8 mouse cellular contexts compared by ENCODE assay signal in genomic region chr2:175338097-175338496, GRCm38 (mm10). TPM values are rescaled to one million over a fixed set of nuclear protein-coding genes. Genes with fewer than 3 reads are reported as not detected.
DNase-seq lines count a peak whose midpoint lies in the region; ATAC-seq lines count a peak whose summit lies in the region.
"Not testable (repeated sequence)": the region's sequence is repeated elsewhere in the genome, so short reads cannot be mapped to it uniquely, and the experiment has no call there.

Gene Gm4631, minus strand, starts transcription at chr2:175338197.

- no CpG with 5 or more reads among the region's 8 CpGs for WGBS in embryonic facial prominence, embryonic 13.5 days
- no CpG with 5 or more reads among the region's 8 CpGs for WGBS in kidney, embryonic 15.5 days
- whole genome bisulfite sequencing in stomach, embryonic 14.5 days = no CpG with 5 or more reads among the region's 8 CpGs

- H3K9ac ChIP-seq in embryonic facial prominence, embryonic 13.5 days; kidney, embryonic 15.5 days; stomach, embryonic 14.5 days (replicated peaks; ENCODE audit: low read depth, low read length): not testable (repeated sequence)

- DNase-seq in adrenal gland, postnatal 10 days; gastrocnemius, postnatal 10 days; heart, postnatal 14 days; left cerebral cortex, postnatal 25 days (ENCODE audit: low spot score in 2 of 2): not testable (repeated sequence)

- not testable (repeated sequence) for H3K4me1 ChIP-seq in embryonic facial prominence, embryonic 13.5 days; kidney, embryonic 15.5 days; stomach, embryonic 14.5 days (ENCODE audit: control insufficient read depth, insufficient read depth, low read length)

- intact Hi-C loops in heart, postnatal 14 days (cut with DNase I); left cerebral cortex, postnatal 25 days (cut with DNase I): not testable (repeated sequence)

- H3K4me2 ChIP-seq in embryonic facial prominence, embryonic 13.5 days; kidney, embryonic 15.5 days; stomach, embryonic 14.5 days (replicated peaks; ENCODE audit: low read depth, low read length): not testable (repeated sequence)

- not testable (repeated sequence) for H3K36me3 ChIP-seq in embryonic facial prominence, embryonic 13.5 days; kidney, embryonic 15.5 days; stomach, embryonic 14.5 days (ENCODE audit: control insufficient read depth, insufficient read depth, low read length)

- H3K4me3 ChIP-seq in embryonic facial prominence, embryonic 13.5 days; kidney, embryonic 15.5 days (replicated peaks); stomach, embryonic 14.5 days (ENCODE audit: low read depth, low read length): not testable (repeated sequence)

- not testable (repeated sequence) for H3K27ac ChIP-seq in embryonic facial prominence, embryonic 13.5 days; kidney, embryonic 15.5 days; stomach, embryonic 14.5 days (ENCODE audit: low read length)

- H3K27me3 ChIP-seq in embryonic facial prominence, embryonic 13.5 days; kidney, embryonic 15.5 days; stomach, embryonic 14.5 days (ENCODE audit: control insufficient read depth, insufficient read depth, low read length): not testable (repeated sequence)

- not testable (repeated sequence) for H3K9me3 ChIP-seq in embryonic facial prominence, embryonic 13.5 days; kidney, embryonic 15.5 days (replicated peaks); stomach, embryonic 14.5 days (ENCODE audit: control insufficient read depth, low read depth, low read length)

- not testable (repeated sequence) for ATAC-seq in embryonic facial prominence, embryonic 13.5 days (ENCODE audit: insufficient number of reproducible peaks, insufficient read depth, low FRiP score, low TSS enrichment, low read depth); kidney, embryonic 15.5 days (replicated peaks; ENCODE audit: low FRiP score); megakaryocyte-erythroid progenitor cell, adult 5-6 weeks (replicated peaks; ENCODE audit: low FRiP score, low TSS enrichment, poor library complexity, severe bottlenecking); stomach, embryonic 14.5 days (ENCODE audit: insufficient number of reproducible peaks, insufficient read depth, low FRiP score, low read depth)

RNA-seq across cellular contexts. Expression of gene Gm4631, which starts in this region (rescaled TPM):
- total RNA-seq in adrenal gland, postnatal 10 days (2021) = 10 to 100 TPM; 27.9 to 41.8 TPM
- 23.1 and 24.8 TPM in 2 replicates for polyA plus RNA-seq in embryonic facial prominence, embryonic 13.5 days (2015; fragmentation: Nextera tagmentation; extraction: Ambion mirVana)
- 10 to 100 TPM; 17.0 to 21.5 TPM for total RNA-seq in gastrocnemius, postnatal 10 days (2021)
- 10 to 100 TPM; 35.1 to 35.2 TPM for total RNA-seq in heart, postnatal 14 days (2021)
- 20.0 and 21.9 TPM in 2 replicates for polyA plus RNA-seq in kidney, embryonic 15.5 days (2015; fragmentation: Nextera tagmentation; extraction: Ambion mirVana)
- 10 to 100 TPM; 51.0 to 58.2 TPM for total RNA-seq in left cerebral cortex, postnatal 25 days (2021)
- total RNA-seq in megakaryocyte-erythroid progenitor cell, adult 5-6 weeks (2014; fragmentation: Nextera tagmentation) = 32.0 and 38.3 TPM in 2 replicates
- 21.8 and 36.6 TPM in 2 replicates for total RNA-seq in megakaryocyte-erythroid progenitor cell, adult 5-6 weeks (2017)
- 26.3 and 30.6 TPM in 2 replicates for polyA plus RNA-seq in stomach, embryonic 14.5 days (2014; fragmentation: Nextera tagmentation; extraction: Ambion mirVana)
